Mouse (Mus musculus) forebrain, embryonic 14.5 days (tissue): ENCODE measurements at regions not wholly inside any gene's neighbourhood (a gene's known extent, or its start where the extent isn't known, plus 50 kb on each side); places are given as distances from the start of the nearest gene placed in this dataset.

ENCODE experiments used
- ATAC-seq: fragments of 200-750 bp; cut with Nextera tagmentation; 2 replicates; pipeline ENCODE4 v1.8.0; 2017; ENCODE audit warnings: mild to moderate bottlenecking, moderate library complexity
- DNase-seq: peaks from one replicate; pipeline ENCODE4 v3.0.0-alpha.2; 2015; ENCODE audit warnings: low spot score
- H3K27ac ChIP-seq: fragments of 300-500 bp; sonication (generic); 2 replicates; pipeline ENCODE4 v1.5.1; 2014; ENCODE audit warnings: low read depth, mild to moderate bottlenecking, control low read depth, low read length, moderate library complexity
- H3K27me3 ChIP-seq: fragments of 300-500 bp; sonication (generic); replicated peaks from 2 replicates; pipeline ENCODE4 v1.6.1; 2014; ENCODE audit warnings: low read length, control low read depth, mixed read lengths; ENCODE audit not compliant: control insufficient read depth, insufficient read depth
- H3K36me3 ChIP-seq: fragments of 300-500 bp; sonication (generic); 2 replicates; pipeline ENCODE4 v1.6.1; 2014; ENCODE audit warnings: low read length, control low read depth; ENCODE audit not compliant: control insufficient read depth, insufficient read depth
- H3K4me1 ChIP-seq: fragments of 300-500 bp; sonication (generic); 2 replicates; pipeline ENCODE4 v1.6.1; 2014; ENCODE audit warnings: antibody characterized with exemption, low read length, control low read depth; ENCODE audit not compliant: control insufficient read depth, insufficient read depth
- H3K4me2 ChIP-seq: fragments of 300-500 bp; sonication (generic); 2 replicates; pipeline ENCODE4 v1.6.1; 2014; ENCODE audit warnings: mild to moderate bottlenecking, control low read depth, low read length
- H3K4me3 ChIP-seq: fragments of 300-500 bp; sonication (generic); 2 replicates; pipeline ENCODE4 v1.5.1; 2014; ENCODE audit warnings: low read depth, low read length, control low read depth
- H3K9ac ChIP-seq: fragments of 300-500 bp; sonication (generic); 2 replicates; pipeline ENCODE4 v1.6.1; 2014; ENCODE audit warnings: mild to moderate bottlenecking, low read length, control low read depth, moderate library complexity
- H3K9me3 ChIP-seq: fragments of 300-500 bp; sonication (generic); replicated peaks from 2 replicates; pipeline ENCODE4 v1.6.1; 2016; ENCODE audit warnings: low read length, control low read depth, mixed read lengths; ENCODE audit not compliant: control insufficient read depth
- WGBS: fragments of 180-500 bp; shearing (Covaris S2); extraction: QIAGEN DNeasy Blood & Tissue Kit; methylation state at CpG from one replicate; pipeline ENCODE4 v1.1.7; 2014; 5-methylcytosine and 5-hydroxymethylcytosine counted together

GRCm38 (mm10) chr8:101020088-101020487 lies 1603.8 kb upstream of the Cdh8 start:
- H3K27ac ChIP-seq, result no peak overlapping the region
- WGBS, result 69% methylated on average over 3 of the region's 3 CpGs
- H3K4me1 ChIP-seq, result no peaks in the 10 kb centered on the region
- DNase-seq (peak; percentile 13), ATAC-seq (no peak)
- H3K27me3 ChIP-seq, result no peaks in the 10 kb centered on the region
- no peaks in the 10 kb centered on the region for H3K9me3 ChIP-seq
- H3K9ac ChIP-seq, result no peak overlapping the region
- H3K4me2 ChIP-seq, result no peak overlapping the region
- H3K36me3 ChIP-seq, result no peaks in the 10 kb centered on the region
- no peak overlapping the region for H3K4me3 ChIP-seq
